Mouse (Mus musculus): ENCODE data around the gene Tmem248.

DNA sequence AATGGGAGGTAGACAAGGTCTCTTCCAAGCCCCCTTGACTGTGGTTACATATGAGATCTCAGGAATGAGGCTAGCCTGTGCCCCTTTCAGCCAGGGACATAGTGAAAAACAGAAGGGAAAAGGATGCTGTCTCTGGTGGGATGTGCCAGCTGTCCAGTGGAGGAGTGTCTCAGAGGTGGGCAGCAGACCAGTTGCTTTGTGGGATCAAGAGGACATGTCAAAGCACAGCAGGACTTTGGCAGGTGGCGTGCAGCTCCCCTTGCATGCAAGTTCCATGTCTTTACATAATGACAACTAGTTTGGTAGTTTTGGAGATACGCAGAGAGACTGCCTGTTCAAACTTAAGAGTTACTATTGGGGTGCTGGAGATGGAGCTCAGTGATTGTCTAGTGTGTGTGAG lies 23.0 kb downstream of the Tmem248 start:
- no peak for TF ChIP-seq POLR2A (IDR thresholded peaks at IDR 0.05; ENCODE audit: extremely low read depth, insufficient read depth, low read length)
- TF ChIP-seq CTCF (IDR thresholded peaks at IDR 0.05; ENCODE audit: extremely low read depth, insufficient read depth, low read length), result no peak

All from cortical plate, adult 2 months (tissue).